Mouse (Mus musculus): ENCODE data around the gene Myo18a.

DNA sequence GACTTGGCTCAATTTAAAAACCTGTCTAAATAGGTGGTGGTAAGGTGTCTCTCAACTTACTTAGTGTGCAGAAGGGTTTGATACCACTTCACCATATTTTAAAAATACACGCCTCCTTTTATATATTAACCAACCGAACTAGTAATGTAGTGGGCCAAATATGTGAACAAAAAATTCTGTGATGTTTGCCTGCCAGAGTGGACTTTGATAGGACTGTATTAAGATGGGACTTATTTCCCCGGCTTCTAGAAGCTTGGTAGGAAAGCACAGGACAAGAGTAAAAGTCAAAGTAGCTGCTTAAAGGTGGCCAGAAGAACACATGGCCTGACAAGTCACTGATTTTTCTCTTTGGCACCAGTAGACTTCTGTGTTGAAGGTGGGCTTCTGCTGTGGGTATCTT lies 49.3 kb upstream of the Myo18a start:
- TF ChIP-seq POLR2A (IDR thresholded peaks at IDR 0.05; ENCODE audit: borderline replicate concordance, extremely low read depth, insufficient read depth, insufficient read length, poor library complexity, severe bottlenecking): no peak
- no peak for TF ChIP-seq CTCF (IDR thresholded peaks at IDR 0.05; ENCODE audit: borderline replicate concordance, extremely low read depth, insufficient read depth, insufficient read length)
